Mouse (Mus musculus): ENCODE measurements around the gene Zfp952. TPM values are rescaled to one million over a fixed set of nuclear protein-coding genes. Genes with fewer than 3 reads are reported as not detected.

The Zfp952 gene
- total RNA-seq, 1 experiment from 2014 or later, result 14.0 TPM

GRCm38 (mm10) chr17:33032900-33033891 lies 40.3 kb downstream of the Zfp952 start, which contains the start of gene Zfp763:
Gene Zfp763, minus strand, starts transcription at chr17:33033402.
- peak; percentile 97 for ATAC-seq (replicated peaks; ENCODE audit: insufficient number of reproducible peaks, low FRiP score, low TSS enrichment, poor library complexity, severe bottlenecking)

Other genes starting within 250 kb of the Zfp952 start
- gene Zfp871, start 204.8 kb upstream of the Zfp952 start, total RNA-seq (2017), result 48.5 to 60.7 TPM (median 59.6 TPM) in 3 replicates
- 0.19 TPM in 1 of 3 replicates, not detected in the others for gene Zfp811, start 183.2 kb upstream of the Zfp952 start, total RNA-seq (2017)
- gene Zfp799, start 162.9 kb upstream of the Zfp952 start, total RNA-seq (2017), result 4.2 to 8.3 TPM (median 6.1 TPM) in 3 replicates
- 6.6 to 8.9 TPM (median 8.6 TPM) in 3 replicates for gene Zfp870, start 101.5 kb upstream of the Zfp952 start, total RNA-seq (2017)
- gene Cyp4f14, start 75.8 kb upstream of the Zfp952 start, total RNA-seq (2017), result not detected in 3 replicates
- gene Cyp4f13, start 45.7 kb upstream of the Zfp952 start, total RNA-seq (2017), result 25.2 to 40.9 TPM (median 37.7 TPM) in 3 replicates
- gene Zfp472, start 27.3 kb upstream of the Zfp952 start, total RNA-seq (2017), result 26.2 to 29.4 TPM (median 26.4 TPM) in 3 replicates
- gene Zfp763, start 40.3 kb downstream of the Zfp952 start, total RNA-seq (2017), result 1.3 to 7.7 TPM (median 3.2 TPM) in 3 replicates
- gene 4921501E09Rik, start 74.9 kb downstream of the Zfp952 start, total RNA-seq (2017), result not detected in 3 replicates
- 3.7 to 8.6 TPM (median 5.7 TPM) in 3 replicates for gene Zfp563, start 96.2 kb downstream of the Zfp952 start, total RNA-seq (2017)
- not detected in 3 replicates for gene Morc2b, start 146.6 kb downstream of the Zfp952 start, total RNA-seq (2017)
- gene Olfr55, start 175.3 kb downstream of the Zfp952 start, total RNA-seq (2017), result not detected in 3 replicates
- gene Olfr239, start 198.2 kb downstream of the Zfp952 start, total RNA-seq (2017), result not detected in 3 replicates
- gene Olfr1564, start 228.6 kb downstream of the Zfp952 start, total RNA-seq (2017), result not detected in 3 replicates

Measured in monocyte, adult 5-6 weeks (primary cell).